Mouse (Mus musculus) liver, embryonic 11.5 days (tissue): ENCODE data around the gene Top3a. TPM values are rescaled to one million over a fixed set of nuclear protein-coding genes. Genes with fewer than 3 reads are reported as not detected.
"Not testable (repeated sequence)": the region's sequence is repeated elsewhere in the genome, so short reads cannot be mapped to it uniquely, and the experiment has no call there.

Experiments
- ATAC-seq: fragments of 200-750 bp; cut with Nextera tagmentation; replicated peaks from 2 replicates; pipeline ENCODE4 v1.8.0; 2017; ENCODE audit warnings: moderate number of reproducible peaks, mild to moderate bottlenecking, moderate TSS enrichment, moderate library complexity; ENCODE audit not compliant: low FRiP score
- DNase-seq: peaks from one replicate; pipeline ENCODE4 v3.0.0-alpha.2; 2017; ENCODE audit warnings: low spot score
- H3K27ac ChIP-seq: fragments of 300-500 bp; sonication (generic); 2 replicates; pipeline ENCODE4 v1.5.1; 2014; ENCODE audit warnings: mild to moderate bottlenecking, low read depth, low read length, control low read depth
- H3K27me3 ChIP-seq: fragments of 300-500 bp; sonication (generic); replicated peaks from 2 replicates; pipeline ENCODE4 v1.6.1; 2014; ENCODE audit warnings: low read length, mixed read lengths; ENCODE audit not compliant: control insufficient read depth, insufficient read depth
- H3K36me3 ChIP-seq: fragments of 300-500 bp; sonication (generic); 2 replicates; pipeline ENCODE4 v1.6.1; 2014; ENCODE audit warnings: mild to moderate bottlenecking, low read length, moderate library complexity, mixed read lengths; ENCODE audit not compliant: control insufficient read depth, insufficient read depth
- H3K4me1 ChIP-seq: fragments of 300-500 bp; sonication (generic); replicated peaks from 2 replicates; pipeline ENCODE4 v1.6.1; 2014; ENCODE audit warnings: low read length, mixed read lengths; ENCODE audit not compliant: control insufficient read depth, insufficient read depth
- H3K4me2 ChIP-seq: fragments of 300-500 bp; sonication (generic); 2 replicates; pipeline ENCODE4 v1.6.1; 2014; ENCODE audit warnings: mild to moderate bottlenecking, control low read depth, moderate library complexity
- H3K4me3 ChIP-seq: fragments of 300-500 bp; sonication (generic); 2 replicates; pipeline ENCODE4 v1.5.1; 2014; ENCODE audit warnings: low read depth, low read length, control low read depth
- H3K9ac ChIP-seq: fragments of 300-500 bp; sonication (generic); 2 replicates; pipeline ENCODE4 v1.6.1; 2014; ENCODE audit warnings: low read depth, low read length, control low read depth
- H3K9me3 ChIP-seq: fragments of 300-500 bp; sonication (generic); 2 replicates; pipeline ENCODE4 v1.6.1; 2016; ENCODE audit warnings: low read length, inconsistent platforms, mixed read lengths; ENCODE audit not compliant: control insufficient read depth
- WGBS: fragments of 180-500 bp; shearing (Covaris S2); extraction: QIAGEN DNeasy Blood & Tissue Kit; methylation state at CpG from one replicate; pipeline ENCODE4 v1.1.7; 2014; 5-methylcytosine and 5-hydroxymethylcytosine counted together
- polyA plus RNA-seq: library from polyadenylated mRNA; unstranded; fragments of >200 nt; fragmentation: Nextera tagmentation; extraction: Ambion mirVana; gene quantifications from 2 replicates; pipeline ENCODE4 v1.2.1, GENCODE M21; 2014

Gene Top3a
- polyA plus RNA-seq = 16.2 and 19.1 TPM in 2 replicates

DNA sequence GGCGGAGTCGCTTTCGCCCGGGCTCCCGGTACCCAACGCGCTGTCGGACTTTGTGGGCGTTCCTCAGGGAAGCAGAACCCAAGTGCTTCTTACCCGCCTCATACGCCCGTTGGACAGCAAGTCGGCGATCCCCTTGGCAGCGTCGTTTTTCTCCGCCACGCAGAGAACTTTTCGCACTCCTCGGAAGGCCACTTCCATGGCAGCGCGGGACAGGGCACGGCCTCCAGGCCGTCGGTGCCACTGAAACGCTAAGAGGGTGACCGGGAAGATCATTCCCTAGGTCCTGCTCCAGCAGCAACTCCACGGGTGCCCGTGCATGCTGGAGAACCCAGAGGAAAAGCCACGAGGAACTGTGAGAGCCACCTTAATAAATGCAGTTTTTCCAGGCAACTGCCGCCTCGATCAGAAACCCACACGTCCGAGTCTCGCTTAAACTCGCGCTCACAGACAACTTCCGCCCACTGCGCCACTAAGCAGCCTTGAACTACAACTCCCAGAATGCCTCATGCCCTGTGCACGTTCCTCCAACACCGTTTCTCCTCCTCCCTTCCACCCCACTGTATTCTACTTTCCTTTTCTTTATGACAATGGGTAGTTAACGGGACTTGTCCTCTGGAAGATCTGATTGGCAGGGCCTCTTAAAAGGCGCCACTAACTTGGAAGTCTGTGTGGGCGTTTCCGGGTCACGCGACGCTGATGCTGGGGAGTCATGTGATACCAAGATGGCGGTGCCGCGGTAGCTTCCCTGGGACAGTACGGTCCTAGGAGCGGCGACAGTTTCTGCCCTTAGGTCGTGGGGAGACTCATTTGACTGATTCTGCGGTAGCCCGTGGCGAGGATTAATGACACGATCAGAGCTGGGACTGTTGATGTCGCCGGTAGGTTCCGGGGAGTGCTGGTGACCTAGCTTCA is at the start of gene Top3a, which contains the start of gene Smcr8:
Gene Top3a, minus strand, starts transcription at position 537 of the 912 bp plus-strand sequence.
Gene Smcr8, plus strand, starts transcription at position 696 of the 912 bp plus-strand sequence.
- H3K36me3 ChIP-seq = peaks cover 24% of the 10 kb centered on the region
- peak within 1 kb of the TSS; percentile 92 for H3K27ac ChIP-seq
- DNase-seq = peak; percentile 87
- WGBS = under 1% methylated on average over 62 of the region's 62 CpGs
- ATAC-seq = peak; percentile 93
- H3K9ac ChIP-seq = peak within 1 kb of the TSS; percentile 94
- peaks cover 56% of the 10 kb centered on the region for H3K4me1 ChIP-seq
- H3K9me3 ChIP-seq = no peaks in the 10 kb centered on the region
- peak within 1 kb of the TSS; percentile 81 for H3K4me3 ChIP-seq
- peak within 1 kb of the TSS; percentile 96 for H3K4me2 ChIP-seq
- H3K27me3 ChIP-seq = no peaks in the 10 kb centered on the region

DNA sequence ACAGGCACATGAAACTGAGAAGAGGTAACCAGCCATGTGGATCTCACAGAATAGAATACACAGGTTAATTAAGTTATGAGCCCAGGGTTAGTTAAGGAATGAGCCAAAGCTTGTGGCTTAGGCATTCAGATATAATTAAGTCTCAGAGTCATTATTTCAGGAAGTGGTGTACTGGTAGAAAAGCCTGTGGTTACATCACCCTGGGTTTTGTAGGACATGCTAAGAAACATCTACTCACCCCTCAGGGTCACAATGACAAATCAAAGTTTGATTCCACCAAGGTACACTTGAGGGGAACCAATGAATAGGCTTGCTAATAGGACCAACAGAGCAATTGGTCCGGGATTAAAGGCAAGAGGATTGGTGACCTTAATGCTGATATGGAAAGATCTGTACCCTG is 49.5 kb upstream of the Top3a start:
- H3K4me1 ChIP-seq = peaks cover 7% of the 10 kb centered on the region
- H3K9me3 ChIP-seq = no peaks in the 10 kb centered on the region
- ATAC-seq = no peak
- WGBS = 32% methylated on average over 1 of the region's 1 CpGs
- no peak overlapping the region for H3K4me2 ChIP-seq
- H3K36me3 ChIP-seq = no peaks in the 10 kb centered on the region
- no peak overlapping the region for H3K27ac ChIP-seq
- DNase-seq = no peak
- H3K27me3 ChIP-seq = no peaks in the 10 kb centered on the region
- no peak overlapping the region for H3K9ac ChIP-seq
- H3K4me3 ChIP-seq = no peak overlapping the region

DNA sequence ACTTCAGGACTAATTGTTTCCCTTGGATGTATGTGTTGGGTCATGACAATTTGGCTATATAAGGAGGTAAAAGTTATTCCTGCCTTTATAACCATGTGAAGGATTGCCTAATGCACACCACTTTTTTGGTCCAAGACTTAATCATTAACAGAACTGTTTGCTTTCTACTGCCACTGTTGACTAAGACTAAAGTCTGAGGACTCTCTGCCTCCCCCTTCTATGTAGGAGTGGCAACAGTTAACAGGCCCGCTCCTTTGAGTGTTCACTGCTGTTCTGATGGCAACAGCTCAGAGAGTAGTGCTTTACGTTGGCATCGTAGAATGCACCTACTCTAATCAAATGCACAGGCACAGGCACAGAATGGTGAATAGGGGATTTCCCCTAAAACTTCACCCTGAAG is 48.0 kb upstream of the Top3a start:
- ATAC-seq (peak; percentile 39), DNase-seq (no peak)
- Histone ChIP-seq H3K4me1 (no peaks in the 10 kb centered on the region), H3K4me2 (no peak overlapping the region), H3K27ac (peak overlapping the region; percentile 36; the same call in 1 of the 2 replicates), H3K4me3 (no peak overlapping the region), H3K27me3 (no peaks in the 10 kb centered on the region), H3K9ac (no peak overlapping the region), H3K36me3 (no peaks in the 10 kb centered on the region), H3K9me3 (no peaks in the 10 kb centered on the region)
- WGBS = 68% methylated on average over 3 of the region's 3 CpGs

DNA sequence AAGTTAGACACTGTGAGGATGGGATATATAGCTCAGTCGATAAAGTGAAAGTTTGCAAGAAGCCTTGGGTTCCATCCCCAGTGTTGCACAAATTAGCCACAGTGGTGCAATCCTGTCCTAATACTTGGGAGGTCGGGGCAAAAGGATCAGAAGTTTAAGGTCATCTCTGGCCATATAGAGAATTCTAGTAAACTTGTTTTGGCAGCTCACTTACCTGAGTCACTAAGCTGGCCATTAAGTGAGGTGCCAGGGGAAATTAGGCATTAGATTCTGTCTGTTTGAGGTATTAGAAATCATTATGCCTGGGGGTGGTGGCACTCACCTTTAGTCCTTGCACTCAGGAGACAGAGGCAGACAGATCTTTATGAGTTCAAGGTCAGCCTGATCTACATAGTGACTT is 46.6 kb upstream of the Top3a start:
- WGBS = 51% methylated on average over 2 of the region's 2 CpGs
- Histone ChIP-seq H3K27ac (no peak overlapping the region), H3K36me3 (no peaks in the 10 kb centered on the region), H3K9me3 (no peaks in the 10 kb centered on the region), H3K4me2 (no peak overlapping the region), H3K27me3 (no peaks in the 10 kb centered on the region), H3K4me3 (no peak overlapping the region), H3K9ac (no peak overlapping the region), H3K4me1 (no peaks in the 10 kb centered on the region)
- no peak for ATAC-seq
- DNase-seq = no peak

DNA sequence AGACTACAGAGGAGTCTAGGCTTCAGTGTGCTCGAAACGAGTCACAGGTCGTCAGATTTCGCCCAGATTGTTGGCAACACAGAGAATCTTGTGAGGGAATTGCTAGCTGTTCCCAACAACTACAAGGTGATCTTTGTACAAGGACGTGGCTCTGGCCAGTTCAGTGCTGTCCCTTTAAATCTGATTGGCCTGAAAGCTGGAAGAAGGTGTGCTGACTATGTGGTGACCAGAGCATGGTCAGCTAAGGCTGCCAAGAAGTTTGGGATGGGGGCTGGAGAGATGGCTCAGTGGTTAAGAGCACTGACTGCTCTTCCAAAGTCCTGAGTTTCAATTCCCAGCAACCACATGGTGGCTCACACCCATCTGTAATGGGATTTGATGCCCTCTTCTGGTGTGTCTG is 39.2 kb upstream of the Top3a start:
- H3K4me2 ChIP-seq = no peak overlapping the region
- no peaks in the 10 kb centered on the region for H3K9me3 ChIP-seq
- no peaks in the 10 kb centered on the region for H3K36me3 ChIP-seq
- WGBS = 64% methylated on average over 5 of the region's 5 CpGs
- no peak overlapping the region for H3K4me3 ChIP-seq
- ATAC-seq (no peak), DNase-seq (no peak)
- H3K9ac ChIP-seq = no peak overlapping the region
- H3K27ac ChIP-seq = no peak overlapping the region
- H3K27me3 ChIP-seq = no peaks in the 10 kb centered on the region
- H3K4me1 ChIP-seq = no peaks in the 10 kb centered on the region

DNA sequence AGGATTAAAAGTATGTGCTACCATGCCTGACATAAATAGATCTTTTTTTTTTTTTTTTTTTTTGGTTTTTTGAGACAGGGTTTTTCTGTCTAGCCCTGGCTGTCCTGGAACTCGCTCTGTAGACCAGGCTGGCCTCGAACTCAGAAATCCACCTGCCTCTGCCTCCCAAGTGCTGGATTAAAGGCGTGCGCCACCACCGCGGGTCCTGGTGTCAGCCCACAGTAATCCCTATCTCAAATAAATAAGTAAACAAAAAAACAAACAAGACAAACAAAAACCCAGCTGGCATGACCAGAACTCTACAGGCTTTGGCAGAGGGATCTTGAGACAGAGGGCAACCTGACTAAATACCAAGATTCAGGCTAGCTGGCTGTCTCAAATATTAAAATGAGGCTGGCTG is 34.5 kb upstream of the Top3a start, which contains the start of gene Shmt1:
Gene Shmt1, minus strand, starts transcription at position 101 of the 400 bp plus-strand sequence.
- Histone ChIP-seq H3K4me3 (peak within 1 kb of the TSS; percentile 55), H3K27ac (peak within 1 kb of the TSS; percentile 32), H3K4me2 (peak within 1 kb of the TSS; percentile 76), H3K9ac (peak within 1 kb of the TSS; percentile 49), H3K4me1 (peaks cover 24% of the 10 kb centered on the region)
- not testable (repeated sequence) for DNase-seq, H3K9me3 ChIP-seq, ATAC-seq, H3K27me3 ChIP-seq, H3K36me3 ChIP-seq
- WGBS = 21% methylated on average over 6 of the region's 6 CpGs

DNA sequence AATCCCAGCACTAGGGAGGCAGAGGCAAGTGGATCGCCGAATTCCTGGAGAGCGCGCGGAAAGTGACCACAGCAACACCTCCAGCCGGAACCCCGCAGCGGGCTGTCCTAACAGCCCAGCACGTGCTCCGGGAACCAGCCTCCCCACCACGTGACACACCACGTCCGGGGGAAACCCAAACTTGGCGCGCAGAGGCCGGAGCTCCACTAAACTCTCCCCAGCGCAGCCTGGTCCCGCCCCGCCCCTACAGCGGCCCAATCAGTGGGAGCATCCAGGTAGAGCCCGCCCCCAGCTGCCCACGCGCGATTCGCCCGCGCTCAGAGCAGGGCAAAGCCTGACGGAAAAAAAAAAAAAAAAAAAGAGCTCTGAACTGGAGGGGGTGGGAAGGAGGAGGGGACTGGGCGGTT is 33.9 kb upstream of the Top3a start:
- Histone ChIP-seq H3K4me2 (peak overlapping the region; percentile 76), H3K4me1 (peaks cover 24% of the 10 kb centered on the region), H3K36me3 (no peaks in the 10 kb centered on the region), H3K27ac (peak overlapping the region; percentile 32), H3K27me3 (no peaks in the 10 kb centered on the region), H3K4me3 (peak overlapping the region; percentile 55), H3K9me3 (no peaks in the 10 kb centered on the region), H3K9ac (peak overlapping the region; percentile 49)
- 0% methylated on average over 29 of the region's 29 CpGs for WGBS
- ATAC-seq = peak; percentile 100
- DNase-seq = peak; percentile 98

DNA sequence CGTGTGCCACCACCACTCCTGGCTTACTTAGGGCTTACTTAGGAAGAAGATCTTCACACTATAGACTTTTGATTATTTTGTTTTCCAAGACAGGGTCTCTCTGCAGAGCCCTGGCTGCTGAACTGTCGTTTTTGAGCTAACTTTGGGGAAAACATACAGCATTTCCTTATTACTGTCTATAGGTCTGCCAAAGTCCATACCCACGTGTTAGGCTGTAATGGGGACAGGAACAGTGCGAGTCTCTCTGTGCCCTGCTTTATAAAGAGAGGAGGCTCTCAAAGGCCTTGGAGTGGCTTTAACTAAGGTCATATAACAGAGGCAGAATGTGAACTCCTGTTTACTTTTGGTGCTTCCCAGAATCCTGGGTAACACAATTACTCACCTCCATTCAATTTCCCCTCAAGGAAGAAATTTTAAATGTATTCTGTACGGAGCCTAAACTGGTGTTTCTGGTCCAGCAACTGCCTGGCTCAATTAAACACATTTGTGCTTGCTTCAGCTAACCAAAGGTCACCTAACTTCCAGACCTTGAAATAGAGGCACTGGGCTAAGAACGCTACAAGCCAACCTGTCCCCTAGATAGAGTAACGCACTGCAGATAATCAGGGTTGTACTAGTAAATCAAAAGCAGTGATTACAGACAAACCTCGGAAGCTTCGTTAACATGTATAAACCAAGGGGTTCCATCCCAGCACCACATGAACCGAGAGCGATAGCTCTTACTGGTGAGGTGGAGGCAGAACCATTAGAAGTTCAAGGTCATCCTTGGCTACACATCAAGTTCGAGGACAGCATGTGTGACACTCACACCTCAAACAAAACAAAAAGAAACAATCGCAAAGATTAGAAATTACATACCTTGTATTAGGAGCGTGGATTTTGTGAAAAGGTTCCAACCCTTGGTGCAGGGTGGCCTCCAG is 33.1 kb upstream of the Top3a start:
- Histone ChIP-seq H3K4me1 (peaks cover 24% of the 10 kb centered on the region), H3K36me3 (no peaks in the 10 kb centered on the region), H3K4me2 (peak overlapping the region; percentile 76), H3K27ac (no peak overlapping the region; the same call in 1 of the 2 replicates), H3K4me3 (peak overlapping the region; percentile 55), H3K9me3 (no peaks in the 10 kb centered on the region), H3K27me3 (no peaks in the 10 kb centered on the region), H3K9ac (peak overlapping the region; percentile 49)
- no peak for ATAC-seq
- 11% methylated on average over 14 of the region's 14 CpGs for WGBS
- DNase-seq = no peak
